Comparison of ENCODE assay signal across 28 mouse cellular contexts in the genomic region with DNA sequence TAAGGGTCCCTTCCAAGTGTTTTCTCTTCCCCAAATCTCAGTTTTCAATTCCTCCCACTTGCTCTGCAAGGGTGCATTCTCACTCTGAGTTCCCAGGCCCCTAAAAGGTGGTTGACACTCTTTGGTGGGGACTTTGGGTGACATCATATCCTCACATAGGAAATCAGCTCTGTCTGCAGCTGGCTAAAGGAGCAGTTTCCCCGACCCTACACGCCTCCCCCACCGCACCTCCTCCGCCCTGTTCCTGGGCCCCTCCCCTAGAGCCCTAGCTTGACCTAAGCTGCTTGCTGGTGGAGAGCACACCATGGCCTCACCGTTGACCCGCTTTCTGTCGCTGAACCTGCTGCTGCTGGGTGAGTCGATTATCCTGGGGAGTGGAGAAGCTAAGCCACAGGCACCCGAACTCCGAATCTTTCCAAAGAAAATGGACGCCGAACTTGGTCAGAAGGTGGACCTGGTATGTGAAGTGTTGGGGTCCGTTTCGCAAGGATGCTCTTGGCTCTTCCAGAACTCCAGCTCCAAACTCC. TPM values are rescaled to one million over a fixed set of nuclear protein-coding genes. Genes with fewer than 3 reads are reported as not detected.
A peak's percentile ranks its signal among the peaks of the same experiment; 100 is the strongest.
DNase-seq lines count a peak whose midpoint lies in the region; ATAC-seq lines count a peak whose summit lies in the region.
"Had no signal": no experiment of that assay in that cellular context is flagged by ENCODE, and none has a peak within 500 bp of the region (broad histone marks: within the 10 kb centered on the region; RNA-seq: fewer than 3 reads in every experiment).

A gene (plus strand): TSS at position 179 of the 527 bp plus-strand sequence.

- no peak within 1 kb of the TSS for H3K4me3 ChIP-seq in heart, embryonic 12.5 days
- H3K4me3 ChIP-seq: embryonic facial prominence, embryonic 10.5 days; gastrocnemius, adult 2 months; heart, embryonic 15.5 days; layer of hippocampus, adult 2 months; limb, embryonic 10.5 days; megakaryocyte, embryonic 14.5 days; myocyte; neural tube, embryonic 15.5 days; stomach, embryonic 15.5 days had no signal

- no peaks in the 10 kb centered on the region for H3K27me3 ChIP-seq in heart, embryonic 12.5 days (replicated peaks)
- H3K27me3 ChIP-seq: heart, embryonic 15.5 days; neural tube, embryonic 15.5 days; stomach, embryonic 15.5 days had no signal

- no peak within 1 kb of the TSS for H3K4me2 ChIP-seq in heart, embryonic 12.5 days
- H3K4me2 ChIP-seq: heart, embryonic 15.5 days; neural tube, embryonic 15.5 days; stomach, embryonic 15.5 days had no signal

- no peak for ATAC-seq in heart, embryonic 12.5 days (ENCODE audit: insufficient number of reproducible peaks, low FRiP score)
- ATAC-seq: liver, postnatal 0 days had no signal

- 67% methylated on average over 14 of the region's 14 CpGs for WGBS in heart, embryonic 12.5 days

- H3K9me3 ChIP-seq in heart, embryonic 12.5 days (replicated peaks) = no peaks in the 10 kb centered on the region
- H3K9me3 ChIP-seq: heart, embryonic 15.5 days; limb, embryonic 10.5 days; neural tube, embryonic 15.5 days; stomach, embryonic 15.5 days had no signal

- H3K4me1 ChIP-seq in heart, embryonic 12.5 days (replicated peaks) = no peaks in the 10 kb centered on the region
- H3K4me1 ChIP-seq: embryonic facial prominence, embryonic 10.5 days; heart, embryonic 15.5 days; limb, embryonic 10.5 days; megakaryocyte, embryonic 14.5 days; neural tube, embryonic 15.5 days; stomach, embryonic 15.5 days had no signal

- H3K36me3 ChIP-seq in heart, embryonic 12.5 days = no peaks in the 10 kb centered on the region
- H3K36me3 ChIP-seq: embryonic facial prominence, embryonic 10.5 days; heart, embryonic 15.5 days; limb, embryonic 10.5 days; neural tube, embryonic 15.5 days; stomach, embryonic 15.5 days had no signal

- H3K27ac ChIP-seq in heart, embryonic 12.5 days (ENCODE audit: poor library complexity, severe bottlenecking) = no peak within 1 kb of the TSS
- H3K27ac ChIP-seq: embryonic facial prominence, embryonic 10.5 days; gastrocnemius, adult 2 months; heart, embryonic 15.5 days; layer of hippocampus, adult 2 months; limb, embryonic 10.5 days; neural tube, embryonic 15.5 days; stomach, embryonic 15.5 days had no signal

- no peak within 1 kb of the TSS for H3K9ac ChIP-seq in heart, embryonic 12.5 days
- H3K9ac ChIP-seq: heart, embryonic 15.5 days; liver, postnatal 0 days; neural tube, embryonic 15.5 days; stomach, embryonic 15.5 days had no signal

- peak; percentile 80 for DNase-seq in heart, adult 11 months
- peak; percentile 4 for DNase-seq in 3134 (ENCODE audit: extremely low read depth, insufficient read length, low spot score)
- peak; percentile 18 for DNase-seq in retina, embryonic 14.5 days (ENCODE audit: low spot score)
- peak; percentile 95 for DNase-seq in thymus, postnatal 14 days
- no peak for DNase-seq in cerebellum, adult 18-20 months
- DNase-seq in adrenal gland, adult 8-10 months = no peak
- DNase-seq: cerebellum, adult 8-10 months; gastrocnemius, adult 2 months; heart, adult 18-20 months; kidney, adult 18-20 months; kidney, postnatal 14 days; liver, postnatal 0 days; lung, postnatal 14 days; midbrain, embryonic 14.5 days; right cerebral cortex, adult 18-20 months had no signal

RNA-seq across cellular contexts. Expression of the gene that starts here (rescaled TPM):
- not detected in 2 replicates for polyA plus RNA-seq in heart, embryonic 12.5 days (2016; fragmentation: Nextera tagmentation; extraction: Ambion mirVana)
- total RNA-seq in adrenal gland, adult 8-10 months (2022) = 1 to 10 TPM in 2 of 4 experiments, under 1 TPM in 2; 0.17 to 1.2 (median 0.61) TPM
- total RNA-seq: gastrocnemius, adult 2 months; layer of hippocampus, adult 2 months; left cerebral cortex, adult 18-20 months; MEL had no signal
- polyA plus RNA-seq: embryonic facial prominence, embryonic 10.5 days; forebrain, embryonic 11.5 days; heart, embryonic 15.5 days; hindbrain, embryonic 11.5 days; limb, embryonic 10.5 days; midbrain, embryonic 14.5 days; myocyte; neural tube, embryonic 15.5 days had no signal

Comparison
In these comparisons a context has a peak if more than half of its experiments do, and no peak if none do; other contexts are left out.
1. DNase-seq: peak in heart, adult 11 months (single experiment), 3134 (single experiment), retina, embryonic 14.5 days (single experiment) and thymus, postnatal 14 days (single experiment); none in cerebellum, adult 18-20 months (0 of 2) and adrenal gland, adult 8-10 months (single experiment).